Mouse (Mus musculus): ENCODE results near the gene Uimc1.
"Not testable (repeated sequence)": the region's sequence is repeated elsewhere in the genome, so short reads cannot be mapped to it uniquely, and the experiment has no call there.

Gene Uimc1

GRCm38 (mm10) chr13:55099726-55100478, at the start of gene Uimc1:
Uimc1 (minus strand) TSS chr13:55100300.
- DNase-seq (ENCODE audit: low read depth, low spot score), result peak; percentile 90

GRCm38 (mm10) chr13:55140271-55140670, 40.2 kb upstream of the Uimc1 start:
- no peak for DNase-seq (ENCODE audit: low read depth, low spot score)

GRCm38 (mm10) chr13:55135382-55135781, 35.3 kb upstream of the Uimc1 start:
- peak; percentile 24 for DNase-seq (ENCODE audit: low read depth, low spot score)

- DNase-seq (ENCODE audit: low read depth, low spot score), result no peak
Measured at GRCm38 (mm10) chr13:55133448-55133847, 33.3 kb upstream of the Uimc1 start, which contains the start of gene Gm17617. Gm17617 (minus strand) TSS chr13:55133548.

GRCm38 (mm10) chr13:55124903-55125302, 24.8 kb upstream of the Uimc1 start:
- DNase-seq (ENCODE audit: low read depth, low spot score), result no peak

GRCm38 (mm10) chr13:55114375-55114774, 14.3 kb upstream of the Uimc1 start:
- no peak for DNase-seq (ENCODE audit: low read depth, low spot score)

GRCm38 (mm10) chr13:55107694-55108093, 7.6 kb upstream of the Uimc1 start:
- DNase-seq (ENCODE audit: low read depth, low spot score), result no peak

GRCm38 (mm10) chr13:55107116-55107515, 7.0 kb upstream of the Uimc1 start:
- DNase-seq (ENCODE audit: low read depth, low spot score), result no peak

- peak; percentile 5 for DNase-seq (ENCODE audit: low read depth, low spot score)
Measured at GRCm38 (mm10) chr13:55105953-55106691, 6.0 kb upstream of the Uimc1 start.

- DNase-seq (ENCODE audit: low read depth, low spot score), result peak; percentile 97
Measured at GRCm38 (mm10) chr13:55105045-55105952, 5.2 kb upstream of the Uimc1 start, which contains the start of gene Zfp346. Zfp346 (plus strand) TSS chr13:55105311.

- DNase-seq (ENCODE audit: low read depth, low spot score), result no peak
Measured at GRCm38 (mm10) chr13:55103351-55103750, 3.3 kb upstream of the Uimc1 start.

GRCm38 (mm10) chr13:55102366-55102765, 2.3 kb upstream of the Uimc1 start:
- no peak for DNase-seq (ENCODE audit: low read depth, low spot score)

GRCm38 (mm10) chr13:55101627-55102026, 1.5 kb upstream of the Uimc1 start:
- DNase-seq (ENCODE audit: low read depth, low spot score), result no peak

GRCm38 (mm10) chr13:55099066-55099725, 904 bp downstream of the Uimc1 start:
- peak; percentile 6 for DNase-seq (ENCODE audit: low read depth, low spot score)

- not testable (repeated sequence) for DNase-seq (ENCODE audit: low read depth, low spot score)
Measured at GRCm38 (mm10) chr13:55097841-55098240, 2.3 kb downstream of the Uimc1 start.

GRCm38 (mm10) chr13:55092588-55092987, 7.5 kb downstream of the Uimc1 start:
- DNase-seq (ENCODE audit: low read depth, low spot score), result no peak

GRCm38 (mm10) chr13:55075597-55075996, 24.5 kb downstream of the Uimc1 start:
- DNase-seq (ENCODE audit: low read depth, low spot score), result peak; percentile 49

GRCm38 (mm10) chr13:55071322-55071721, 28.8 kb downstream of the Uimc1 start:
- DNase-seq (ENCODE audit: low read depth, low spot score), result peak; percentile 42

- no peak for DNase-seq (ENCODE audit: low read depth, low spot score)
Measured at GRCm38 (mm10) chr13:55069719-55070118, 30.4 kb downstream of the Uimc1 start.

- no peak for DNase-seq (ENCODE audit: low read depth, low spot score)
Measured at GRCm38 (mm10) chr13:55063276-55063675, 36.8 kb downstream of the Uimc1 start.

GRCm38 (mm10) chr13:55058042-55058441, 42.1 kb downstream of the Uimc1 start:
- DNase-seq (ENCODE audit: low read depth, low spot score), result peak; percentile 4

Data from mesoderm, embryonic 11.5 days (tissue).